Mouse (Mus musculus): ENCODE results near the gene Pla2g4b.

The Pla2g4b gene

GRCm38 (mm10) chr2:120015882-120016281, 17.3 kb upstream of the Pla2g4b start:
- no peak for DNase-seq (ENCODE audit: inconsistent ontology term)

- DNase-seq (ENCODE audit: inconsistent ontology term), result no peak
Observed at GRCm38 (mm10) chr2:120017599-120017998, 15.6 kb upstream of the Pla2g4b start.

GRCm38 (mm10) chr2:120024337-120024736, 8.9 kb upstream of the Pla2g4b start:
- no peak for DNase-seq (ENCODE audit: inconsistent ontology term)

GRCm38 (mm10) chr2:120026984-120027949, 6.0 kb upstream of the Pla2g4b start, which contains the start of the genes Jmjd7 and Gm28042:
Jmjd7 (plus strand) TSS chr2:120027483.
Gm28042 (plus strand) TSS chr2:120027493.
- peak; percentile 95 for DNase-seq (ENCODE audit: inconsistent ontology term)

- no peak for DNase-seq (ENCODE audit: inconsistent ontology term)
Observed at GRCm38 (mm10) chr2:120027950-120028331, 5.3 kb upstream of the Pla2g4b start.

GRCm38 (mm10) chr2:120030380-120030779, 2.8 kb upstream of the Pla2g4b start:
- no peak for DNase-seq (ENCODE audit: inconsistent ontology term)

- DNase-seq (ENCODE audit: inconsistent ontology term), result no peak
Observed at GRCm38 (mm10) chr2:120033726-120034125, 509 bp downstream of the Pla2g4b start.

GRCm38 (mm10) chr2:120037744-120038143, 4.5 kb downstream of the Pla2g4b start:
- no peak for DNase-seq (ENCODE audit: inconsistent ontology term)

GRCm38 (mm10) chr2:120040991-120041390, 7.8 kb downstream of the Pla2g4b start:
- DNase-seq (ENCODE audit: inconsistent ontology term), result no peak

- DNase-seq (ENCODE audit: inconsistent ontology term), result peak; percentile 32
Observed at GRCm38 (mm10) chr2:120044101-120044603, 10.9 kb downstream of the Pla2g4b start.

GRCm38 (mm10) chr2:120044676-120045075, 11.5 kb downstream of the Pla2g4b start:
- DNase-seq (ENCODE audit: inconsistent ontology term), result no peak

- DNase-seq (ENCODE audit: inconsistent ontology term), result no peak
Observed at GRCm38 (mm10) chr2:120046486-120047310, 13.5 kb downstream of the Pla2g4b start.

- no peak for DNase-seq (ENCODE audit: inconsistent ontology term)
Observed at GRCm38 (mm10) chr2:120048173-120048572, 15.0 kb downstream of the Pla2g4b start.

- DNase-seq (ENCODE audit: inconsistent ontology term), result peak; percentile 12
Observed at GRCm38 (mm10) chr2:120049632-120050274, 16.5 kb downstream of the Pla2g4b start.

GRCm38 (mm10) chr2:120051405-120051804, 18.2 kb downstream of the Pla2g4b start:
- no peak for DNase-seq (ENCODE audit: inconsistent ontology term)

GRCm38 (mm10) chr2:120054771-120055552, 21.7 kb downstream of the Pla2g4b start:
- DNase-seq (ENCODE audit: inconsistent ontology term), result no peak

- no peak for DNase-seq (ENCODE audit: inconsistent ontology term)
Observed at GRCm38 (mm10) chr2:120055923-120056322, 22.7 kb downstream of the Pla2g4b start.

- no peak for DNase-seq (ENCODE audit: inconsistent ontology term)
Observed at GRCm38 (mm10) chr2:120058818-120059217, 25.6 kb downstream of the Pla2g4b start.

- DNase-seq (ENCODE audit: inconsistent ontology term), result no peak
Observed at GRCm38 (mm10) chr2:120059466-120059865, 26.2 kb downstream of the Pla2g4b start.

- DNase-seq (ENCODE audit: inconsistent ontology term), result no peak
Observed at GRCm38 (mm10) chr2:120060190-120060589, 27.0 kb downstream of the Pla2g4b start.

GRCm38 (mm10) chr2:120060651-120061050, 27.4 kb downstream of the Pla2g4b start:
- DNase-seq (ENCODE audit: inconsistent ontology term), result no peak

Data from Muller cell, postnatal 12 days (primary cell).